In genomic region chr17:23804426-23805085, GRCm38 (mm10) we compare ENCODE assay signal across 9 mouse cellular contexts. TPM values are rescaled to one million over a fixed set of nuclear protein-coding genes. Genes with fewer than 3 reads are reported as not detected.
A peak's percentile ranks its signal among the peaks of the same experiment; 100 is the strongest.
DNase-seq lines count a peak whose midpoint lies in the region; ATAC-seq and TF ChIP-seq lines count a peak whose summit lies in the region.
"Had no signal": no experiment of that assay in that cellular context is flagged by ENCODE, and none has a peak within 500 bp of the region (broad histone marks: within the 10 kb centered on the region; RNA-seq: fewer than 3 reads in every experiment).

No protein-coding gene starts in this region.

- no peak for ATAC-seq in limb, embryonic 15.5 days (ENCODE audit: insufficient number of reproducible peaks, low FRiP score, low TSS enrichment, low read depth)
- no peak for ATAC-seq in stomach, postnatal 0 days (ENCODE audit: low FRiP score, low TSS enrichment)

- no peaks in the 10 kb centered on the region for H3K9me3 ChIP-seq in limb, embryonic 15.5 days
- H3K9me3 ChIP-seq in stomach, postnatal 0 days (ENCODE audit: control insufficient read depth, low read length) = no peaks in the 10 kb centered on the region

- WGBS in limb, embryonic 15.5 days = 1% methylated on average over 8 of the region's 8 CpGs
- WGBS in stomach, postnatal 0 days = under 1% methylated on average over 8 of the region's 8 CpGs

- no peak for TF ChIP-seq EP300 in stomach, postnatal 0 days (optimal IDR thresholded peaks at IDR 0.05)

- no peak for TF ChIP-seq CTCF in testis, adult 2 months (IDR thresholded peaks at IDR 0.05; ENCODE audit: control insufficient read depth, insufficient read depth, insufficient replicate concordance, low read depth, low read length)
- TF ChIP-seq CTCF in stomach, postnatal 0 days (IDR thresholded peaks at IDR 0.05; ENCODE audit: low read depth) = no peak

- H3K4me2 ChIP-seq in limb, embryonic 15.5 days = peak overlapping the region; percentile 59
- H3K4me2 ChIP-seq in stomach, postnatal 0 days (replicated peaks; ENCODE audit: low read depth) = peak overlapping the region; percentile 65

- H3K36me3 ChIP-seq in testis, adult 2 months (ENCODE audit: control insufficient read depth, insufficient read depth, low read length) = peaks cover 4% of the 10 kb centered on the region
- H3K36me3 ChIP-seq in limb, embryonic 15.5 days = peaks cover 27% of the 10 kb centered on the region
- H3K36me3 ChIP-seq in stomach, postnatal 0 days (ENCODE audit: control insufficient read depth, insufficient read depth, low read length) = peaks cover 10% of the 10 kb centered on the region

- peak overlapping the region; percentile 97 for H3K9ac ChIP-seq in limb, embryonic 15.5 days
- peak overlapping the region; percentile 97 for H3K9ac ChIP-seq in stomach, postnatal 0 days (ENCODE audit: low read length)

- no peak overlapping the region; the same call in 1 of the 2 replicates for H3K27ac ChIP-seq in testis, adult 2 months (ENCODE audit: control insufficient read depth, insufficient read depth, low read depth, low read length)
- H3K27ac ChIP-seq in limb, embryonic 15.5 days = peak overlapping the region; percentile 97
- H3K27ac ChIP-seq in stomach, postnatal 0 days (replicated peaks) = no peak overlapping the region; the same call in 1 of the 2 replicates

- no peaks in the 10 kb centered on the region for H3K27me3 ChIP-seq in testis, adult 2 months (ENCODE audit: control insufficient read depth, insufficient read depth, low read length)
- no peaks in the 10 kb centered on the region for H3K27me3 ChIP-seq in limb, embryonic 15.5 days
- H3K27me3 ChIP-seq in stomach, postnatal 0 days (ENCODE audit: control insufficient read depth, insufficient read depth, low read length) = no peaks in the 10 kb centered on the region

- peak; percentile 4 for DNase-seq in adrenal gland, postnatal 14 days
- no peak for DNase-seq in adrenal gland, adult 2 months
- DNase-seq in testis, postnatal 14 days (ENCODE audit: low spot score) = no peak
- no peak for DNase-seq in stomach, postnatal 0 days (ENCODE audit: low spot score)
- no peak for DNase-seq in thymus, postnatal 4 days
- no peak for DNase-seq in testis, postnatal 10 days (ENCODE audit: low spot score)

- peaks cover 7% of the 10 kb centered on the region for H3K4me1 ChIP-seq in testis, adult 2 months (ENCODE audit: control insufficient read depth, insufficient read depth, low read length)
- peaks cover 31% of the 10 kb centered on the region for H3K4me1 ChIP-seq in limb, embryonic 15.5 days
- H3K4me1 ChIP-seq in stomach, postnatal 0 days (replicated peaks; ENCODE audit: control insufficient read depth, insufficient read depth) = peaks cover 3% of the 10 kb centered on the region; the same call in 1 of the 2 replicates

- H3K4me3 ChIP-seq in testis, adult 2 months (ENCODE audit: control insufficient read depth, low read depth, low read length) = peak overlapping the region; percentile 87
- H3K4me3 ChIP-seq in limb, embryonic 15.5 days = peak overlapping the region; percentile 99
- H3K4me3 ChIP-seq in stomach, postnatal 0 days (ENCODE audit: low read depth, low read length) = peak overlapping the region; percentile 97

- TF ChIP-seq POLR2A in testis, adult 2 months (IDR thresholded peaks at IDR 0.05; ENCODE audit: control insufficient read depth, low read depth, low read length) = no peak

RNA-seq across cellular contexts. Expression of gene Srrm2, which starts 14.2 kb away (rescaled TPM):
- total RNA-seq in adrenal gland, postnatal 14 days (2021) = 515 and 599 TPM in 2 replicates
- total RNA-seq in adrenal gland, adult 2 months (2021) = 100 to 1,000 TPM; 322 to 545 TPM
- 1,031 and 1,277 TPM in 2 replicates for polyA plus RNA-seq in adrenal gland, adult 2 months (2012; rRNA removed)
- 259 and 286 TPM in 2 replicates for polyA plus RNA-seq in testis, adult 2 months (2012; rRNA removed)
- 425 and 436 TPM in 2 replicates for polyA plus RNA-seq in limb, embryonic 15.5 days (2015; fragmentation: Nextera tagmentation; extraction: Ambion mirVana)
- polyA plus RNA-seq in stomach, postnatal 0 days (2015; fragmentation: Nextera tagmentation; extraction: Ambion mirVana) = 211 and 215 TPM in 2 replicates

RNA-seq across cellular contexts. Expression of gene Flywch2, which starts 18.7 kb away (rescaled TPM):
- 6.5 and 9.8 TPM in 2 replicates for total RNA-seq in adrenal gland, postnatal 14 days (2021)
- total RNA-seq in adrenal gland, adult 2 months (2021) = 1 to 10 TPM; 4.3 to 6.7 TPM
- polyA plus RNA-seq in adrenal gland, adult 2 months (2012; rRNA removed) = 8.7 and 12.0 TPM in 2 replicates
- polyA plus RNA-seq in testis, adult 2 months (2012; rRNA removed) = 11.8 and 14.8 TPM in 2 replicates
- polyA plus RNA-seq in limb, embryonic 15.5 days (2015; fragmentation: Nextera tagmentation; extraction: Ambion mirVana) = 34.2 and 39.9 TPM in 2 replicates
- 15.9 and 16.4 TPM in 2 replicates for polyA plus RNA-seq in stomach, postnatal 0 days (2015; fragmentation: Nextera tagmentation; extraction: Ambion mirVana)

RNA-seq across cellular contexts. Expression of gene Elob, which starts 24.4 kb away (rescaled TPM):
- 376 and 380 TPM in 2 replicates for total RNA-seq in adrenal gland, postnatal 14 days (2021)
- 100 to 1,000 TPM; 447 to 451 TPM for total RNA-seq in adrenal gland, adult 2 months (2021)
- 513 and 552 TPM in 2 replicates for polyA plus RNA-seq in adrenal gland, adult 2 months (2012; rRNA removed)
- 1,587 and 1,813 TPM in 2 replicates for polyA plus RNA-seq in testis, adult 2 months (2012; rRNA removed)
- polyA plus RNA-seq in limb, embryonic 15.5 days (2015; fragmentation: Nextera tagmentation; extraction: Ambion mirVana) = 1,045 and 1,117 TPM in 2 replicates
- polyA plus RNA-seq in stomach, postnatal 0 days (2015; fragmentation: Nextera tagmentation; extraction: Ambion mirVana) = 881 and 1,013 TPM in 2 replicates

RNA-seq across cellular contexts. Expression of gene Prss33, which starts 31.3 kb away (rescaled TPM):
- not detected in 2 replicates for total RNA-seq in adrenal gland, postnatal 14 days (2021)
- not detected for total RNA-seq in adrenal gland, adult 2 months (2021)
- polyA plus RNA-seq in adrenal gland, adult 2 months (2012; rRNA removed) = 0.10 and 0.24 TPM in 2 replicates
- polyA plus RNA-seq in testis, adult 2 months (2012; rRNA removed) = 0.89 and 1.2 TPM in 2 replicates
- not detected in 2 replicates for polyA plus RNA-seq in limb, embryonic 15.5 days (2015; fragmentation: Nextera tagmentation; extraction: Ambion mirVana)
- 0.11 TPM in 1 of 2 replicates, not detected in the other for polyA plus RNA-seq in stomach, postnatal 0 days (2015; fragmentation: Nextera tagmentation; extraction: Ambion mirVana)
- total RNA-seq: granulocyte monocyte progenitor cell, adult 5-6 weeks had no signal

RNA-seq across cellular contexts. Expression of gene Flywch1, which starts 33.2 kb away (rescaled TPM):
- 44.4 and 46.4 TPM in 2 replicates for total RNA-seq in adrenal gland, postnatal 14 days (2021)
- total RNA-seq in adrenal gland, adult 2 months (2021) = 10 to 100 TPM; 61.8 to 85.0 TPM
- polyA plus RNA-seq in adrenal gland, adult 2 months (2012; rRNA removed) = 45.8 and 49.3 TPM in 2 replicates
- polyA plus RNA-seq in testis, adult 2 months (2012; rRNA removed) = 155 and 178 TPM in 2 replicates
- 65.7 and 69.8 TPM in 2 replicates for polyA plus RNA-seq in limb, embryonic 15.5 days (2015; fragmentation: Nextera tagmentation; extraction: Ambion mirVana)
- 24.2 and 27.3 TPM in 2 replicates for polyA plus RNA-seq in stomach, postnatal 0 days (2015; fragmentation: Nextera tagmentation; extraction: Ambion mirVana)
